Mouse (Mus musculus) ovary, adult 2 months (tissue): Measurements from ENCODE around the gene Acsl3. TPM values are rescaled to one million over a fixed set of nuclear protein-coding genes. Genes with fewer than 3 reads are reported as not detected.

Experiments used
- polyA plus RNA-seq: library from polyadenylated mRNA; depleted of rRNA; stranded (reverse); fragments of >200 nt; gene quantifications from 2 replicates; pipeline ENCODE4 v1.2.3, GENCODE M21; 2012; rRNA removed

Acsl3 gene
- polyA plus RNA-seq, result 8.1 and 9.9 TPM in 2 replicates

DNA sequence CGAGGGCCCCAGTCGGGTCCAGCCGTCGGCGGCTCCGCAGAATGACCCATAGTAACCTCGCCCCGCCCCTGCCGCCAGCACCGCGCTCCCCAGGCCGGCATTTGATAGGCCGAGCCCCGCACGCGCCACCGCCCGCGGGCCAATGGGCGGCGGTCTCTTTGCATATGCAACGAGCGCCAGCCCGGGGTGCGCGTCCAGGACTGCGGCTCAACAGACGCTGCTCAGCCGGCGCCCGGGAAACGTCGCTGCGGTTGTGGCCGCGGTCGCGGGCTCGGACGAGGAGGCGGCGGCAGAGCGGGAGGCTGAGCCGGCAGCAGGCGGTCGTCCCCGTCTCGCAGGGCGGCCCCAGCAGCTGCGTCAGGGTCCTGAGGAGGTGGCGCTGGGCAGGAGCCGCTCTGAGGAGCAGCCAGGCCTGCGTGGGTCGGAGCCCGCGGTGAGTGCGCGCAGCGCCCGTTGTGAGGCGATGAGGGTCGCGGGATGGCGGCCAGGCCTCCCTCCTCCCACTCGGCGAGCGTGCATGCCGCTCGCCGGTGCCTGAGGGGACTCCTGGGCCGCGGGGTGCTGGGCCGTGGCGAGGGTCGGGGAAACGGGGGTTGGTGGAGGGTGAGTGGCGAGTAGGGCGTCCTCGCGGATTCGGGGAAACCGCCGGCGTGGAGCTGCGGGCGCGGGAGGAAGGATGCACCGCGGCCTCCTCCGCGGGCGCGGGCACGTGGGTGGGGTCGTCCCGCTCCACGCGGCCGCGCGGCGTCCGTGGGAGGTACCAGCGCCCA lies at the start of gene Acsl3, which contains the start of gene Utp14b:
Acsl3 (plus strand) TSS at position 155 of the 770 bp plus-strand sequence.
Utp14b (plus strand) TSS at position 368 of the 770 bp plus-strand sequence.

Other genes starting within 250 kb of the Acsl3 start
- gene Farsb, start 168.9 kb upstream of the Acsl3 start, polyA plus RNA-seq, result 8.4 and 13.1 TPM in 2 replicates
- 5.1 and 5.6 TPM in 2 replicates for gene Mogat1, start 146.8 kb upstream of the Acsl3 start, polyA plus RNA-seq
- gene BC035947, start 145.7 kb upstream of the Acsl3 start, polyA plus RNA-seq, result 0.16 TPM in 1 of 2 replicates, not detected in the other
- gene Utp14b, start 213 bp downstream of the Acsl3 start, polyA plus RNA-seq, result 0.33 and 0.47 TPM in 2 replicates
- gene Kcne4, start 158.9 kb downstream of the Acsl3 start, polyA plus RNA-seq, result 3.9 and 5.1 TPM in 2 replicates